Mouse (Mus musculus): Measurements from ENCODE around the gene Mcm5. TPM values are rescaled to one million over a fixed set of nuclear protein-coding genes. Genes with fewer than 3 reads are reported as not detected.

Gene Mcm5
- polyA plus RNA-seq (2014; fragmentation: Nextera tagmentation; extraction: Ambion mirVana) = 138 and 141 TPM in 2 replicates

DNA sequence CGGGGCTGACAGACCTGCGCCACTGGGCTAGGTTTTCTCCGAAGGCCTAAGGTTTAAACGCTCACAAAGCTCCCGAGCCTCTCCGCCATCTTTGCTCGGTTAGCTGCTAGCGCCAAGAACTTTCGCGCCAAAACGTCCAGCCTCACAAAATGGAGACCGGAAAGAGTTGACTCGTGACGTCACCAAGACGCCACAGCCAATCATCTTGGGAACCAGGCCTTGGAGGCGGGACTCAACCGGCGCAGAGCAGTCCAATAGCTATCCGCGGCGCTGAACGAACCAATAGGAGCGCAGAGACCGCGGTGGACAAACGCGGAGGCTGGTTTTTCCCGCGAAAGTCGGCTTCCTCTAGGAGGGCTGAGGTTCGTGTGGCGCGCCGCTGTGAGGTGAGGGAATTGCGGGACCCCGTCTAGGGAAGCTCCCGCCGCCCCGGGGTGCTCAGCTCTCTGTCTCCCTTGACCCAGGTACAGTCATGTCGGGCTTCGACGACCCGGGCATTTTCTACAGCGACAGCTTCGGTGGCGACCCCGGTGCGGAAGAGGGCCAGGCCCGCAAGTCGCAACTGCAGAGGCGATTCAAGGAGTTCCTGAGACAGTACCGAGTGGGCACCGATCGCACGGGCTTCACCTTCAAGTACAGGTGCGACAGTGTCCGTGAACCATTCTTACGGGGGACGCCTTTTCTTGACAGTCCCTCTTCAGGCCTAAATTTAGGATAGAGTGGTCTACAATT is at the start of gene Mcm5:
Mcm5 (plus strand) TSS at position 334 of the 732 bp plus-strand sequence.
- ATAC-seq (ENCODE audit: insufficient number of reproducible peaks, insufficient read depth, low FRiP score, low read depth) = peak; percentile 99
- Histone ChIP-seq H3K36me3 (ENCODE audit: control insufficient read depth, insufficient read depth, low read length) (peaks cover 27% of the 10 kb centered on the region), H3K4me3 (ENCODE audit: low read depth, low read length) (peak within 1 kb of the TSS; percentile 81), H3K4me2 (replicated peaks; ENCODE audit: low read depth, low read length) (peak within 1 kb of the TSS; percentile 70), H3K9me3 (ENCODE audit: control insufficient read depth, low read depth, low read length) (no peaks in the 10 kb centered on the region), H3K9ac (replicated peaks; ENCODE audit: low read depth, low read length) (peak within 1 kb of the TSS; percentile 78), H3K27ac (ENCODE audit: low read length) (peak within 1 kb of the TSS; percentile 75), H3K27me3 (ENCODE audit: control insufficient read depth, insufficient read depth, low read length) (no peaks in the 10 kb centered on the region), H3K4me1 (ENCODE audit: control insufficient read depth, insufficient read depth, low read length) (peaks cover 17% of the 10 kb centered on the region)
- under 1% methylated on average over 59 of the region's 59 CpGs for WGBS

DNA sequence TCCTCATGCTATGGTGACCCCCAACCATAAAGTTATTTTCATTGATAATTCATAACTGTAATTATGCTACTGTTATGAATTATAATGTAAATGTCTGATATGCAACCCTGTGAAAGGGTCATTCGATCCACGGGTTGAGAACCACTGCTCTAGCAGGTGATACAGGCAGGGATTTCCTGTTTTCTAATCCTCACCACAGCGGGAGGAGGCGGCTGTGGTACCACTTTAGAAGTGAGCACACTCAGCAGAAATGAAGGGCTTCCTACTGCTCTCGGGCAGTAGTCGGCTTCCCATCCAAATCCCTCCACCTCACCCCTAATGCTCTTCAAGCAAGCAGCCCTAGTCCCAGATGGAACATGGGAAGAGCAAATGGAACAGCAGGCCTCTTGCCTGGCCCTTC is 49.3 kb upstream of the Mcm5 start:
- Histone ChIP-seq H3K4me1 (ENCODE audit: control insufficient read depth, insufficient read depth, low read length) (no peaks in the 10 kb centered on the region), H3K4me2 (replicated peaks; ENCODE audit: low read depth, low read length) (no peak overlapping the region), H3K9ac (replicated peaks; ENCODE audit: low read depth, low read length) (no peak overlapping the region), H3K9me3 (ENCODE audit: control insufficient read depth, low read depth, low read length) (no peaks in the 10 kb centered on the region), H3K27me3 (ENCODE audit: control insufficient read depth, insufficient read depth, low read length) (no peaks in the 10 kb centered on the region), H3K4me3 (ENCODE audit: low read depth, low read length) (no peak overlapping the region), H3K27ac (ENCODE audit: low read length) (no peak overlapping the region), H3K36me3 (ENCODE audit: control insufficient read depth, insufficient read depth, low read length) (no peaks in the 10 kb centered on the region; the same call in 1 of the 2 replicates)
- no peak for ATAC-seq (ENCODE audit: insufficient number of reproducible peaks, insufficient read depth, low FRiP score, low read depth)
- WGBS = 69% methylated on average over 6 of the region's 6 CpGs

DNA sequence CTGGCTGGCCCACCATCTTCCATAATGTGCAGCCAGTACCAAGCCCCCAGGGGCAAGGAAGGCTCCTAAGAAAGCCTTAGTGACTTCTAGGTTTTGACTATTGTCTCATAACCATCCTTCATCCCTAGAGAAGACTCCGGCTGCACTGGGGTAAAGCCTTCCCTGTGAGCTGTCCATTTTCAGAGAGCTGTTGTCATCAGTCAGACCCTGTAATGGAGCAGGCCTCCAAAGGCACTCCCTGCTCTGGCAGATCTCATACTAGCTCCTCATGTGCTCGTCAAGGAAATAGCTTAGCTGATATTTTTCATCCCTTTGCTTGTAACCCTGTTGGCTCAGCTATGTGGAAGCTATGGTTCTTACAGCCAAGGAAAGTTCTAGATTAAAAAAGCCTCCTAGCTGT is 48.6 kb upstream of the Mcm5 start:
- H3K36me3 ChIP-seq (ENCODE audit: control insufficient read depth, insufficient read depth, low read length) = no peaks in the 10 kb centered on the region; the same call in 1 of the 2 replicates
- H3K9me3 ChIP-seq (ENCODE audit: control insufficient read depth, low read depth, low read length) = no peaks in the 10 kb centered on the region
- no peak overlapping the region for H3K4me2 ChIP-seq (replicated peaks; ENCODE audit: low read depth, low read length)
- H3K27ac ChIP-seq (ENCODE audit: low read length) = no peak overlapping the region
- H3K4me3 ChIP-seq (ENCODE audit: low read depth, low read length) = no peak overlapping the region
- H3K27me3 ChIP-seq (ENCODE audit: control insufficient read depth, insufficient read depth, low read length) = no peaks in the 10 kb centered on the region
- 78% methylated on average over 2 of the region's 2 CpGs for WGBS
- H3K4me1 ChIP-seq (ENCODE audit: control insufficient read depth, insufficient read depth, low read length) = no peaks in the 10 kb centered on the region
- no peak for ATAC-seq (ENCODE audit: insufficient number of reproducible peaks, insufficient read depth, low FRiP score, low read depth)
- H3K9ac ChIP-seq (replicated peaks; ENCODE audit: low read depth, low read length) = no peak overlapping the region

DNA sequence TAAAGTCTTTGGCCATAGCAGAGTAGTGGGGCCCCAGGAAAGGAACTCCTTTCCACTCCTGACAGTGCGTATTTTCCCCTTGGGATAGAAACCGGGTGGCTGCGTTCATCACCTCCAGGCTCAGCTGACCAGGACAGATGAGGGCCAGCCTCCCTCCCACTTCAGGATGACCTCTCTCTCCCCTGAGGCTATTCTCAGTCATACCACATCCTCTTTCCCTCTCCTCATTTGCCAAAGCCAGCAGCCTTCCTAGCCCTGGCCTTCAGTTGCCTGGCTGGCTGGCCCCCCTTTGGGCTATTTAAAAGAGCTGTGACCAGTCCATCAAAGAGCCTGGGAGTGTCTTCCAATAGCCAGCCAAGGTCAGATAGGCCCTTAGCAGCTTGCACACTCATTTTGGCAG is 46.1 kb upstream of the Mcm5 start:
- Histone ChIP-seq H3K4me2 (replicated peaks; ENCODE audit: low read depth, low read length) (no peak overlapping the region), H3K27me3 (ENCODE audit: control insufficient read depth, insufficient read depth, low read length) (no peaks in the 10 kb centered on the region), H3K27ac (ENCODE audit: low read length) (no peak overlapping the region), H3K36me3 (ENCODE audit: control insufficient read depth, insufficient read depth, low read length) (no peaks in the 10 kb centered on the region; the same call in 1 of the 2 replicates), H3K9me3 (ENCODE audit: control insufficient read depth, low read depth, low read length) (no peaks in the 10 kb centered on the region), H3K4me1 (ENCODE audit: control insufficient read depth, insufficient read depth, low read length) (no peaks in the 10 kb centered on the region), H3K4me3 (ENCODE audit: low read depth, low read length) (no peak overlapping the region), H3K9ac (replicated peaks; ENCODE audit: low read depth, low read length) (no peak overlapping the region)
- WGBS = 80% methylated on average over 3 of the region's 3 CpGs
- ATAC-seq (ENCODE audit: insufficient number of reproducible peaks, insufficient read depth, low FRiP score, low read depth) = no peak

DNA sequence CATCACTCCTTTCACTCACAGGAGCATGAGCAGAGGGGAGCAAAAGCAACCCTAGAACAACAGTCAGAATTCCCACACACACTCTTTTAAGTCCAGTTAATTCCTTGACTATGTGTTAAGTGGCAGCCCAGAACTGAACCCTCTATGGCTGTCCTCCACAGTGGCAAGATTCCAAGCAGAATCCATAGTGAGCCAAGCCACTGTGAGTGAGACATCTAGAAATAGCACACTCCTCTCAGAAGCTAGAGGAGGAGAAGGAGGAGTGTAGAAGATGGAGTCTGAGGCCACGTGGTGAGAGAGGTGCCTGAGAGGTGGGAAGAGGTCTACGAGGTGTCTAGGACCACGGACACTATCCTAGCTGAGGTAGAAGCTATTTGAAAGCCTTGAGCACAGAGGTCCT is 44.6 kb upstream of the Mcm5 start:
- no peaks in the 10 kb centered on the region for H3K27me3 ChIP-seq (ENCODE audit: control insufficient read depth, insufficient read depth, low read length)
- no peaks in the 10 kb centered on the region for H3K9me3 ChIP-seq (ENCODE audit: control insufficient read depth, low read depth, low read length)
- H3K27ac ChIP-seq (ENCODE audit: low read length) = no peak overlapping the region
- ATAC-seq (ENCODE audit: insufficient number of reproducible peaks, insufficient read depth, low FRiP score, low read depth) = no peak
- H3K9ac ChIP-seq (replicated peaks; ENCODE audit: low read depth, low read length) = no peak overlapping the region
- 91% methylated on average over 3 of the region's 3 CpGs for WGBS
- H3K4me2 ChIP-seq (replicated peaks; ENCODE audit: low read depth, low read length) = no peak overlapping the region
- no peaks in the 10 kb centered on the region; the same call in 1 of the 2 replicates for H3K36me3 ChIP-seq (ENCODE audit: control insufficient read depth, insufficient read depth, low read length)
- no peaks in the 10 kb centered on the region for H3K4me1 ChIP-seq (ENCODE audit: control insufficient read depth, insufficient read depth, low read length)
- no peak overlapping the region for H3K4me3 ChIP-seq (ENCODE audit: low read depth, low read length)

DNA sequence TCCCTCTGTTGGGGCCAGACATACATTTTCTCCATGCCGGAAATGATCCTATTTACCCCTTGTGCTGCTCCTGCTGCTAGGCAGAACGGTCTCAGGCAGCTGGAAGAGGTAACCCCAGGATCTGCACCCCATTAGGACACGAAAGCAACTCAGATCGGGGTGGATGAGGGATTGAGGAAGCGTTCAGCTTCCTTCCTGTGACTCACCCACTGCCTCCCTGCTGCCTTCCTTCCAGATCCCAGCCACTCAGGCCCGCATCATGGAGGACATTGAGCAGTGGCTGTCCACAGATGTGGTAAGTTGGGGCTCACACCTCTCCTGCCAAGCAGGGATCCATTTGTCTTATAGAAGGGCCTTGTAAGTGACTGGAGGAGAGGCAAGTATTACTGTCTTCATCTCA is 42.1 kb upstream of the Mcm5 start:
- Histone ChIP-seq H3K9me3 (ENCODE audit: control insufficient read depth, low read depth, low read length) (no peaks in the 10 kb centered on the region), H3K4me2 (replicated peaks; ENCODE audit: low read depth, low read length) (no peak overlapping the region), H3K27me3 (ENCODE audit: control insufficient read depth, insufficient read depth, low read length) (no peaks in the 10 kb centered on the region), H3K9ac (replicated peaks; ENCODE audit: low read depth, low read length) (no peak overlapping the region), H3K27ac (ENCODE audit: low read length) (no peak overlapping the region), H3K4me1 (ENCODE audit: control insufficient read depth, insufficient read depth, low read length) (no peaks in the 10 kb centered on the region), H3K36me3 (ENCODE audit: control insufficient read depth, insufficient read depth, low read length) (no peaks in the 10 kb centered on the region; the same call in 1 of the 2 replicates), H3K4me3 (ENCODE audit: low read depth, low read length) (no peak overlapping the region)
- WGBS = 85% methylated on average over 6 of the region's 6 CpGs
- ATAC-seq (ENCODE audit: insufficient number of reproducible peaks, insufficient read depth, low FRiP score, low read depth) = no peak

DNA sequence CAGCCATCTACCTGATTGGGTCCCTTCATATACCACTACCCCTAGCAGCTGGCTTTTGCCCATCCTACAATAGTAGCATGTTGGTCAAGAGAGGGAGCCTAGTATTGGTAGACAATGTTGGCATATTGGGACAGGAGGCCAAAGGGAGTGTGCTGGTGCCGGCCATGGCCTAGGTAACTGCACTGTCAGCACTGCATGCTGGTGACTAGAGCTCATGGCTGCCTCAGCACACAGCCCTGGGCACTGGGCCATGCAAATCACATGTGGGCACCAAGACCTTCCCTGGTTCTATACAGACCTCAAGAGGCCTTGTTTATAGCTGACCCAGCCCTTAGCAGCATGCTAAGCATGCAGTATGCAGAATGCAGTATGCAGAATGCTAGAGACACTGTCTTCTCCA is 39.1 kb upstream of the Mcm5 start:
- no peak for ATAC-seq (ENCODE audit: insufficient number of reproducible peaks, insufficient read depth, low FRiP score, low read depth)
- Histone ChIP-seq H3K4me1 (ENCODE audit: control insufficient read depth, insufficient read depth, low read length) (no peaks in the 10 kb centered on the region), H3K27me3 (ENCODE audit: control insufficient read depth, insufficient read depth, low read length) (no peaks in the 10 kb centered on the region), H3K36me3 (ENCODE audit: control insufficient read depth, insufficient read depth, low read length) (no peaks in the 10 kb centered on the region), H3K27ac (ENCODE audit: low read length) (no peak overlapping the region), H3K4me3 (ENCODE audit: low read depth, low read length) (no peak overlapping the region), H3K9me3 (ENCODE audit: control insufficient read depth, low read depth, low read length) (no peaks in the 10 kb centered on the region), H3K4me2 (replicated peaks; ENCODE audit: low read depth, low read length) (no peak overlapping the region), H3K9ac (replicated peaks; ENCODE audit: low read depth, low read length) (no peak overlapping the region)
- WGBS = 83% methylated on average over 1 of the region's 1 CpGs

DNA sequence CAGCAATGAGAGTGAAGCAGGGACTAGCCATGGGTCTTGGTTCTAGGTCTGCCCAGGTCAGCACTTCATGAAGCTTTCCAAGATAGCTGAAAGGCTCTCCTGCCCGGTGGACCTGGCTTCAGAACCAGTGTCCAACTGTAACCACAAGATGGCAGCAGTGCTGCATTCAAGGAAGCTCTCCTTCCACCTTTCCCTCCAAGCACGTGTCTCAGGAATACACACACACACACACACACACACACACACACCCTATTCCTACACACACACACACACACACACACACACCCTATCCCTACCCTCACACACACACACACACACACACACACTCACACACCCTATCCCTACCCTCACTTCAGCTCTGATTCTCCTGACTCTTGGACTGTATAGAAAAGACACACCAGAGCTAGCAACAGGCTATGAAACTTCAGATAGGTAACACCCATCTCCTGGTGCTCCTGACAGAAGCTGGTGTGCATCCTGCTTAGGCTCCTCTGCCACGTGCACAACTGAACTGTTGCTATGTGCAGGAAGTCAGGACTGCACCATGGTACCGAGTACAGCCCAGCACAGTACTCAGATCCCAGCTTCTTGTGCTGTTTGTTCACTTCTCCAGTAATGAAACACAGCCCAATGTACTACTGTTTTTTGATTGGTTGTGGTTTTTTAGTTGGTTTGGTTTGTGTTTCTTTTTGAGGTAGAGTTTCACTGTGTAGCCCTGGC is 37.6 kb upstream of the Mcm5 start:
- WGBS = 26% methylated on average over 4 of the region's 4 CpGs
- Histone ChIP-seq H3K27me3 (ENCODE audit: control insufficient read depth, insufficient read depth, low read length) (no peaks in the 10 kb centered on the region), H3K36me3 (ENCODE audit: control insufficient read depth, insufficient read depth, low read length) (no peaks in the 10 kb centered on the region), H3K9me3 (ENCODE audit: control insufficient read depth, low read depth, low read length) (no peaks in the 10 kb centered on the region), H3K4me1 (ENCODE audit: control insufficient read depth, insufficient read depth, low read length) (no peaks in the 10 kb centered on the region), H3K27ac (ENCODE audit: low read length) (no peak overlapping the region), H3K4me2 (replicated peaks; ENCODE audit: low read depth, low read length) (no peak overlapping the region), H3K9ac (replicated peaks; ENCODE audit: low read depth, low read length) (no peak overlapping the region), H3K4me3 (ENCODE audit: low read depth, low read length) (no peak overlapping the region)
- peak; percentile 78 for ATAC-seq (ENCODE audit: insufficient number of reproducible peaks, insufficient read depth, low FRiP score, low read depth)

Measured in stomach, embryonic 14.5 days (tissue).